Mouse (Mus musculus) heart, postnatal 0 days (tissue): ENCODE data around the gene Gm9922. TPM values are rescaled to one million over a fixed set of nuclear protein-coding genes. Genes with fewer than 3 reads are reported as not detected.

ENCODE experiments used
- ATAC-seq: fragments of 200-750 bp; cut with Nextera tagmentation; 2 replicates; pipeline ENCODE4 v1.8.0; 2017; ENCODE audit warnings: low read depth, moderate number of reproducible peaks, moderate library complexity; ENCODE audit not compliant: insufficient read depth
- DNase-seq: peaks from one replicate; pipeline ENCODE4 v3.0.0-alpha.2; 2016; ENCODE audit warnings: low spot score
- H3K27ac ChIP-seq: fragments of 300-500 bp; sonication (generic); 2 replicates; pipeline ENCODE4 v1.5.1; 2014; ENCODE audit warnings: low read depth, mild to moderate bottlenecking
- H3K27me3 ChIP-seq: fragments of 300-500 bp; sonication (generic); 2 replicates; pipeline ENCODE4 v1.6.1; 2014; ENCODE audit warnings: low read length, mixed read lengths; ENCODE audit not compliant: control insufficient read depth, insufficient read depth
- H3K36me3 ChIP-seq: fragments of 300-500 bp; sonication (generic); replicated peaks from 2 replicates; pipeline ENCODE4 v1.6.1; 2014; ENCODE audit warnings: low read length, mixed read lengths; ENCODE audit not compliant: control insufficient read depth, insufficient read depth
- H3K4me1 ChIP-seq: fragments of 300-500 bp; sonication (generic); 2 replicates; pipeline ENCODE4 v1.6.1; 2014; ENCODE audit warnings: antibody characterized with exemption; ENCODE audit not compliant: control insufficient read depth, insufficient read depth
- H3K4me2 ChIP-seq: fragments of 300-500 bp; sonication (generic); 2 replicates; pipeline ENCODE4 v1.6.1; 2014; ENCODE audit warnings: low read depth, mild to moderate bottlenecking, low read length, moderate library complexity
- H3K4me3 ChIP-seq: fragments of 300-500 bp; sonication (generic); 2 replicates; pipeline ENCODE4 v1.5.1; 2014; ENCODE audit warnings: low read depth, low read length
- H3K9ac ChIP-seq: fragments of 300-500 bp; sonication (generic); replicated peaks from 2 replicates; pipeline ENCODE4 v1.6.1; 2014; ENCODE audit warnings: low read depth, low read length, mixed read lengths
- H3K9me3 ChIP-seq: fragments of 300-500 bp; sonication (generic); replicated peaks from 2 replicates; pipeline ENCODE4 v1.6.1; 2016; ENCODE audit warnings: low read length; ENCODE audit not compliant: control insufficient read depth
- CTCF ChIP-seq: IDR thresholded peaks from 2 replicates; pipeline ENCODE4 v1.5.1; 2016; ENCODE audit warnings: antibody characterized with exemption, control low read depth, low read depth
- EP300 ChIP-seq: IDR thresholded peaks from 2 replicates; pipeline ENCODE4 v1.6.1; 2016; ENCODE audit warnings: antibody characterized with exemption, low read depth
- WGBS: fragments of 180-500 bp; shearing (Covaris S2); extraction: QIAGEN DNeasy Blood & Tissue Kit; methylation state at CpG from one replicate; pipeline ENCODE4 v1.1.7; 2014; 5-methylcytosine and 5-hydroxymethylcytosine counted together
- polyA plus RNA-seq: library from polyadenylated mRNA; unstranded; fragments of >200 nt; fragmentation: Nextera tagmentation; extraction: Ambion mirVana; gene quantifications from 2 replicates; pipeline ENCODE4 v1.2.1, GENCODE M21; 2015
- total RNA-seq: library from RNA; depleted of rRNA; stranded (reverse); fragments of >200 nt; gene quantifications from 2 replicates; pipeline ENCODE4 v1.2.3, GENCODE M21; 2014; ENCODE audit warnings: low replicate concordance; rRNA removed

Gene Gm9922
- total and polyA plus RNA-seq, 2 experiments from 2014 or later: 7.0 to 10.5 TPM

- Histone ChIP-seq H3K27me3 (no peaks in the 10 kb centered on the region), H3K27ac (0 out of 2 replicates have a peak overlapping the region, but pooled peaks have one; percentile 73), H3K4me2 (peak overlapping the region; percentile 94), H3K4me1 (peaks cover 3% of the 10 kb centered on the region; the same call in 1 of the 2 replicates), H3K9ac (peak overlapping the region; percentile 67), H3K36me3 (no peaks in the 10 kb centered on the region), H3K4me3 (peak overlapping the region; percentile 69), H3K9me3 (no peaks in the 10 kb centered on the region)
- 2% methylated on average over 28 of the region's 28 CpGs for WGBS
- no peak for DNase-seq
- TF ChIP-seq CTCF: no peak
- no peak for TF ChIP-seq EP300
- ATAC-seq: peak; percentile 43
These were observed 518 bp upstream of the Gm9922 start for GRCm38 (mm10) chr14:101729972-101730692.

GRCm38 (mm10) chr14:101714414-101714813, 15.2 kb downstream of the Gm9922 start:
- DNase-seq (no peak), ATAC-seq (no peak)
- no peak overlapping the region for H3K9ac ChIP-seq
- no peaks in the 10 kb centered on the region for H3K4me1 ChIP-seq
- no peak overlapping the region for H3K4me2 ChIP-seq
- H3K4me3 ChIP-seq: no peak overlapping the region
- H3K9me3 ChIP-seq: no peaks in the 10 kb centered on the region
- TF ChIP-seq CTCF: no peak
- TF ChIP-seq EP300: no peak
- H3K27ac ChIP-seq: no peak overlapping the region
- 71% methylated on average over 2 of the region's 2 CpGs for WGBS
- no peaks in the 10 kb centered on the region for H3K27me3 ChIP-seq
- no peaks in the 10 kb centered on the region for H3K36me3 ChIP-seq

- WGBS: 76% methylated on average over 5 of the region's 5 CpGs
- Histone ChIP-seq H3K4me2 (no peak overlapping the region), H3K4me3 (no peak overlapping the region), H3K27ac (no peak overlapping the region), H3K27me3 (no peaks in the 10 kb centered on the region), H3K4me1 (no peaks in the 10 kb centered on the region), H3K9me3 (no peaks in the 10 kb centered on the region), H3K9ac (no peak overlapping the region), H3K36me3 (no peaks in the 10 kb centered on the region)
- no peak for TF ChIP-seq EP300
- TF ChIP-seq CTCF: no peak
- DNase-seq (no peak), ATAC-seq (no peak)
These were observed 22.5 kb downstream of the Gm9922 start for GRCm38 (mm10) chr14:101707088-101707487.

- DNase-seq (no peak), ATAC-seq (no peak)
- Histone ChIP-seq H3K4me3 (no peak overlapping the region), H3K27me3 (no peaks in the 10 kb centered on the region), H3K27ac (no peak overlapping the region), H3K9me3 (no peaks in the 10 kb centered on the region), H3K9ac (no peak overlapping the region), H3K4me1 (no peaks in the 10 kb centered on the region), H3K36me3 (no peaks in the 10 kb centered on the region), H3K4me2 (no peak overlapping the region)
- 68% methylated on average over 4 of the region's 4 CpGs for WGBS
- no peak for TF ChIP-seq CTCF
- no peak for TF ChIP-seq EP300
These were observed 25.1 kb downstream of the Gm9922 start for GRCm38 (mm10) chr14:101704479-101704878.

- Histone ChIP-seq H3K4me3 (no peak overlapping the region), H3K27me3 (no peaks in the 10 kb centered on the region), H3K27ac (no peak overlapping the region), H3K9ac (no peak overlapping the region), H3K4me1 (no peaks in the 10 kb centered on the region), H3K9me3 (no peaks in the 10 kb centered on the region), H3K36me3 (no peaks in the 10 kb centered on the region), H3K4me2 (no peak overlapping the region)
- WGBS: 75% methylated on average over 2 of the region's 2 CpGs
- no peak for DNase-seq
- TF ChIP-seq EP300 (no peak), CTCF (no peak)
- ATAC-seq: no peak
These were observed 41.2 kb downstream of the Gm9922 start for GRCm38 (mm10) chr14:101688406-101688805.

- Histone ChIP-seq H3K27me3 (no peaks in the 10 kb centered on the region), H3K9me3 (no peaks in the 10 kb centered on the region), H3K4me1 (no peaks in the 10 kb centered on the region), H3K36me3 (no peaks in the 10 kb centered on the region), H3K27ac (no peak overlapping the region), H3K4me3 (no peak overlapping the region), H3K9ac (no peak overlapping the region), H3K4me2 (no peak overlapping the region)
- no peak for ATAC-seq
- no peak for DNase-seq
- WGBS: 88% methylated on average over 6 of the region's 6 CpGs
- TF ChIP-seq EP300 (no peak), CTCF (no peak)
These were observed 41.9 kb downstream of the Gm9922 start for GRCm38 (mm10) chr14:101687696-101688095.

Other genes with a start within 250 kb of the Gm9922 start
- 43.7 and 53.6 TPM in 2 replicates for gene Tbc1d4, start 120.6 kb downstream of the Gm9922 start, total RNA-seq
- gene Tbc1d4, start 120.6 kb downstream of the Gm9922 start, polyA plus RNA-seq: 16.8 and 18.4 TPM in 2 replicates
- gene Commd6, start 89.1 kb downstream of the Gm9922 start, total RNA-seq: 20.7 and 29.1 TPM in 2 replicates
- 74.8 and 77.2 TPM in 2 replicates for gene Commd6, start 89.1 kb downstream of the Gm9922 start, polyA plus RNA-seq
- 15.9 and 22.5 TPM in 2 replicates for gene Uchl3, start 75.8 kb downstream of the Gm9922 start, total RNA-seq
- 75.6 and 76.2 TPM in 2 replicates for gene Uchl3, start 75.8 kb downstream of the Gm9922 start, polyA plus RNA-seq
- gene Lmo7, start 143 bp upstream of the Gm9922 start, total RNA-seq: 308 and 357 TPM in 2 replicates
- gene Lmo7, start 143 bp upstream of the Gm9922 start, polyA plus RNA-seq: 169 TPM in 2 replicates